In the genomic region with DNA sequence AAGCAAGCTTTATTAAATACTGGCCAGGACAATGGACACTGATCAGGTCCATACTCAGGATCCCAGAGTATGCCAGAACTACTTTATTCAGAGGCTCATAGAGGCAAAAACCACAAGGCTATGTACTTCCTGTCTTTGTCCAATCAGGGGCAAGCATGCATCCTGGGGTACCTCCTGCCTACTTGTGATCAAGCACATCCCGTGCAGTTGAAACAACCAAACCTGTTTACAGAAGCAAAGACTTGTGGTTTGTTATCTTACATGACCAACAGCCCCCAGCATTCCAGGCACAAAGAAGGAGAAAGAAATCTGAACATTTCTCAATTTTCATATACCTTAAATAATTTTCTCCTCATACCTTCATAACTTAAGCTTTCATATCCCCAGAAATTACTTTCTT, we compare ENCODE assay signal across 20 mouse cellular contexts.
DNase-seq lines count a peak whose midpoint lies in the region; ATAC-seq and TF ChIP-seq lines count a peak whose summit lies in the region.
"Had no signal": no experiment of that assay in that cellular context is flagged by ENCODE, and none has a peak within 500 bp of the region (broad histone marks: within the 10 kb centered on the region; RNA-seq: fewer than 3 reads in every experiment).

No protein-coding gene starts in this region.

- no peak overlapping the region for H3K4me2 ChIP-seq in liver, embryonic 15.5 days
- no peak overlapping the region for H3K4me2 ChIP-seq in liver, embryonic 12.5 days
- H3K4me2 ChIP-seq in midbrain, postnatal 0 days (ENCODE audit: low read depth, low read length, poor library complexity, severe bottlenecking), result no peak overlapping the region
- H3K4me2 ChIP-seq: embryonic facial prominence, embryonic 13.5 days; liver, embryonic 13.5 days; neural tube, embryonic 15.5 days had no signal

- peaks cover 13% of the 10 kb centered on the region for H3K4me1 ChIP-seq in liver, embryonic 15.5 days (replicated peaks)
- peaks cover 17% of the 10 kb centered on the region for H3K4me1 ChIP-seq in liver, embryonic 12.5 days
- H3K4me1 ChIP-seq in midbrain, postnatal 0 days (ENCODE audit: insufficient read depth, low read length), result no peaks in the 10 kb centered on the region
- H3K4me1 ChIP-seq: embryonic facial prominence, embryonic 13.5 days; neural tube, embryonic 15.5 days had no signal

- H3K27ac ChIP-seq in liver, embryonic 15.5 days (replicated peaks), result 0 out of 2 replicates have a peak overlapping the region, but pooled peaks have one; percentile 19
- no peak overlapping the region for H3K27ac ChIP-seq in liver, embryonic 12.5 days
- no peak overlapping the region for H3K27ac ChIP-seq in midbrain, postnatal 0 days (ENCODE audit: low read depth, low read length)
- H3K27ac ChIP-seq: embryonic facial prominence, embryonic 13.5 days; liver, embryonic 13.5 days; neural tube, embryonic 15.5 days; stomach, postnatal 0 days had no signal

- no peak overlapping the region for H3K4me3 ChIP-seq in liver, embryonic 15.5 days (replicated peaks)
- H3K4me3 ChIP-seq in liver, embryonic 12.5 days, result no peak overlapping the region
- no peak overlapping the region for H3K4me3 ChIP-seq in midbrain, postnatal 0 days (ENCODE audit: low read depth, low read length)
- H3K4me3 ChIP-seq: embryonic facial prominence, embryonic 13.5 days; liver, embryonic 13.5 days; myocyte; neural tube, embryonic 15.5 days had no signal

- ATAC-seq in liver, embryonic 15.5 days (ENCODE audit: insufficient read depth), result no peak
- ATAC-seq in liver, embryonic 12.5 days, result no peak
- peak; percentile 73 for ATAC-seq in CD4-positive, CD25-positive, alpha-beta regulatory T cell, adult 4 months
- peak; percentile 55 for ATAC-seq in common myeloid progenitor, adult 5-6 weeks (replicated peaks; ENCODE audit: low read depth, poor library complexity, severe bottlenecking)
- no peak for ATAC-seq in midbrain, postnatal 0 days (ENCODE audit: low FRiP score)
- ATAC-seq: forebrain, embryonic 16.5 days had no signal

- no peaks in the 10 kb centered on the region for H3K27me3 ChIP-seq in liver, embryonic 15.5 days
- no peaks in the 10 kb centered on the region for H3K27me3 ChIP-seq in liver, embryonic 12.5 days (replicated peaks)
- no peaks in the 10 kb centered on the region for H3K27me3 ChIP-seq in midbrain, postnatal 0 days (ENCODE audit: insufficient read depth, low read length)
- H3K27me3 ChIP-seq: embryonic facial prominence, embryonic 13.5 days; liver, embryonic 13.5 days; neural tube, embryonic 15.5 days had no signal

- no peaks in the 10 kb centered on the region for H3K36me3 ChIP-seq in liver, embryonic 15.5 days (replicated peaks)
- no peaks in the 10 kb centered on the region for H3K36me3 ChIP-seq in liver, embryonic 12.5 days
- H3K36me3 ChIP-seq in midbrain, postnatal 0 days (ENCODE audit: insufficient read depth, low read length), result no peaks in the 10 kb centered on the region
- H3K36me3 ChIP-seq: embryonic facial prominence, embryonic 13.5 days; liver, embryonic 13.5 days; neural tube, embryonic 15.5 days had no signal

- no peak for TF ChIP-seq CTCF in midbrain, postnatal 0 days (IDR thresholded peaks at IDR 0.05)

- peak; percentile 52 for DNase-seq in naive thymus-derived CD4-positive, alpha-beta T cell, adult 2 months (ENCODE audit: low read depth)
- no peak for DNase-seq in kidney, postnatal 14 days
- DNase-seq in cerebellum, adult 9-11 months, result no peak
- DNase-seq in midbrain, postnatal 0 days (ENCODE audit: low spot score), result no peak
- DNase-seq: adrenal gland, postnatal 25 days; cerebellum, adult 8-10 months; gastrocnemius, postnatal 25 days; kidney, adult 2 months; kidney, postnatal 36 days; liver, embryonic 13.5 days; midbrain, embryonic 14.5 days had no signal

- 7% methylated on average over 1 of the region's 1 CpGs for WGBS in liver, embryonic 15.5 days (ENCODE audit: insufficient replicate concordance)
- WGBS in liver, embryonic 12.5 days (ENCODE audit: insufficient replicate concordance), result 3% methylated on average over 1 of the region's 1 CpGs
- WGBS in midbrain, postnatal 0 days, result 73% methylated on average over 1 of the region's 1 CpGs

- no peak overlapping the region for H3K9ac ChIP-seq in liver, embryonic 15.5 days
- no peak overlapping the region for H3K9ac ChIP-seq in liver, embryonic 12.5 days
- H3K9ac ChIP-seq in midbrain, postnatal 0 days (replicated peaks; ENCODE audit: low read length, poor library complexity, severe bottlenecking), result no peak overlapping the region
- H3K9ac ChIP-seq: embryonic facial prominence, embryonic 13.5 days; liver, embryonic 13.5 days; neural tube, embryonic 15.5 days had no signal

- H3K9me3 ChIP-seq in liver, embryonic 15.5 days (replicated peaks), result no peaks in the 10 kb centered on the region
- 0 out of 2 replicates have a peak, but pooled peaks cover 6% of the 10 kb centered on the region for H3K9me3 ChIP-seq in liver, embryonic 12.5 days (replicated peaks)
- no peaks in the 10 kb centered on the region for H3K9me3 ChIP-seq in midbrain, postnatal 0 days (ENCODE audit: low read length)
- H3K9me3 ChIP-seq: embryonic facial prominence, embryonic 13.5 days; neural tube, embryonic 15.5 days had no signal

Comparison
In these comparisons a context has a peak if more than half of its experiments do, and no peak if none do; other contexts are left out.
1. ATAC-seq: peak in CD4-positive, CD25-positive, alpha-beta regulatory T cell, adult 4 months (single experiment) and common myeloid progenitor, adult 5-6 weeks (single experiment); none in liver, embryonic 15.5 days (single experiment), liver, embryonic 12.5 days (single experiment) and midbrain, postnatal 0 days (single experiment).